Mouse (Mus musculus) forelimb bud, embryonic 11.5 days (tissue): ENCODE results near the gene Castor2.

Source experiments
- DNase-seq: peaks from one replicate; pipeline ENCODE4 v3.0.0-alpha.2; 2012; ENCODE audit warnings: low read depth, low spot score

The Castor2 gene

DNA sequence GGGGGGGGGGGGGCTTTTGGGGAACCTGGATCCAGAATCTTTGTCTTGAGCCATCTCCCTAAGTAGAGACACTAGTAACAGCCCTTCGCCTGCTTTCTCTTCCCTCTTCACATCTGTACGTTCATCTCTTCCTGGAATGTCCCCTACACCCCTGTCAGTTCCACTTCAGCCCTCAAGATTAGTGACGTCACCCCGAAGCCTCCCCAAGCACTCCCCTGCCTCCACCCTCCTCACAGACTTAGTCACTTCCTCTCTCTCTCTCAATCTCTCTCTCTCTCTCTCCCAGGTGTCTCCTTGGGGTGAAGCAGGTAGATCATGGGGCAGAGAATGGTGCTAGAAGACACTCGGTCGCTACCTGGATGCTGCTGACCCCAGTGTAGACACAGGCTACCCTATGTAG lies 3.2 kb downstream of the Castor2 start:
- no peak for DNase-seq

GRCm38 (mm10) chr5:134105829-134106228 lies 6.3 kb downstream of the Castor2 start:
- no peak for DNase-seq

- DNase-seq, result no peak
Measured at GRCm38 (mm10) chr5:134114981-134115380, 15.5 kb downstream of the Castor2 start.

GRCm38 (mm10) chr5:134115639-134116259 lies 16.2 kb downstream of the Castor2 start:
- no peak for DNase-seq

DNA sequence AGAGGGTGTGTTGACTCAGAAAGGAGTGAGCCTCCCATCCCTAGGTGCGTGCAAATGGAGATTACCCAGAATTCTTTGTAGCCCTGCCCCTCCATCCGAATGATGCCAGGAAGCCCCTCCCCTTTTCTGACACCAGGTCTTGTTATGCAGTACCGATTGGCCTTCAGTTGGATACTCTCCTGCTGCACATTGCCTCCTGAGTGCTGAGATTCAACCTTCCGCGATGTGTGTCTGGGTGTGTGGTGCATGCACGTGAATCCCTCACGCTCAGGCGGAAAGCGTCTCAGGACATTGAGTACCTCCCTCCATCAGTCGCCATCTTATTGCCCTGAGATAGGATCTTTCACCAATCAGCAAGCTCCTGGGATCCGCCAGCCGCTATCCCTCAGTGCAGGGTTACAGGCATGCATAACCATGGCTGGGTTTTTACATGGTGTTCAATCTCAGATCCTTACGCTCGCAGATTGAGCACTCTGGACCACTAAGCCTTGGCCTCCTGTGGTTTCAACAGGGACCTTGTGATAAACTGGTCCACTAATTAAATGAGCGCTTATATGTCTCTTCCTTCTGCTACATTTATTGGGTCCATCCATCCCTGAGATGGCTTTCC lies 19.4 kb downstream of the Castor2 start:
- no peak for DNase-seq

DNA sequence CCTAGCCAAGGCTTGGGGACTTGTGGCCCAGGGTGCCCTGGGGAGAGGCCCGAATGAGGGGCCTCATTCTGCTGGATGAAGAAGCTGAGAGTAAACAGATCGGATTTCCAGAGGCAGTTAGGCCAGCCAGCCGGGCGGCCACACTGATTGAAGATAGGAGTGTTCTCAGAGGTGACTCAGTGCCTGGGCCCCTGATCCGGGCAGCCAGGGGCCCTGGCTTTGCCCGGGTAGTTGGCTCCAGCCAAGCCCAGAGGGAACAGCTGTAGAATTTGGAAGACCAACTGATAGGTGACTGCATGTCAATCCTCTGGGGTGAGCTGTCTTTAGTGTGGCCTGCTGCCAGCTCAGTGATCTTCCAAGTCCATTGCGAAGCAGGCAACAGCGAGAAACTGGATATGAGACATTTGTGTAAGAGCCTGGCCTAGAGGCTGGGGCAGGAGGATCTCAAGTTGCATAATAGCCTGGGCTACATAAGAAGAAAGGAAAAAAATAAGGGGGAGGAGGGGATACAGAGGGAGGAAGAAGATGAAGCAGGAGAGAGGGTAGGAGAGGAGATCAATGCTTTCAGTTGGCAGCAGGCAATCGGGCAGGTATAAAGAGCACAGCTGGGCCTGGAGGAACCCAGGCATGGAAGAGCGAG lies 20.1 kb downstream of the Castor2 start:
- no peak for DNase-seq

- no peak for DNase-seq
Measured at GRCm38 (mm10) chr5:134120135-134120534, 20.6 kb downstream of the Castor2 start.

DNA sequence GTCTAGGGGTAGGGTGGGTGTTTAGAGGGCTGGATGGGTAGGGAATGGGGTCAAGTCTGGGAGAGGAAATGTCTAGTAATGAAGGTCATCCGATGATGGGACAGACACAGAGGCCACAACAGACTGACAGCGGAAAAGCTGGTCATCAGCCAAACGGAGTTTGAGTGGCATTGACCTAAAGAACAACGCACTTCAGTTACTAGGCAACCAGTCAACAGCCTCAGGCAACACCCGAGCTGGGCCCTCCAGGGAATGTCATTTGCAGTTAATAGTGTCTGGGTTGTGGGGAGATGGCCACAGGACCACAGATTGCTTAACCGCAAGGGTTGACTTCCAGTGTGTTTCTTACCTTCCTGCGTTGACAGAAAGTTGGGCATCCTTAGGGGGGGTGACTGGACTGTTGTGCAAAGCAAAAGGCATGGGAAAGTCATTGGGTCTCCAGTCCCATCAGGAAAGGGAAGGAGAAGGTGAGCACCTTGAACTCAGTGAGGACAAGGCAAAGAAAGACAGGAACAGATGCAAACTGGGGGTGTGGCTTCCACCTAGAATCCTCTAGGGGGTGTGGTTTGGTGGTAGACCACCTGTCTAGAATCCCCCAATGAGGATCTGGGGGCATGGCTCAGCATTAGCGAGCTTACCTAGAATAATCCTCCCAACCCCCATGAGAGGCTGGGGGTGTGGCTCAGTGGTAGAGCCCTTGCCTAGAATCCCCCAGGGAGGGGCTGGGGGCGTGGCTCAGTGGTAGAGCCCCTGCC lies 21.8 kb downstream of the Castor2 start:
- no peak for DNase-seq

- no peak for DNase-seq
Measured at GRCm38 (mm10) chr5:134121893-134122259, 22.4 kb downstream of the Castor2 start.

GRCm38 (mm10) chr5:134123846-134124245 lies 24.3 kb downstream of the Castor2 start:
- DNase-seq, result no peak

DNA sequence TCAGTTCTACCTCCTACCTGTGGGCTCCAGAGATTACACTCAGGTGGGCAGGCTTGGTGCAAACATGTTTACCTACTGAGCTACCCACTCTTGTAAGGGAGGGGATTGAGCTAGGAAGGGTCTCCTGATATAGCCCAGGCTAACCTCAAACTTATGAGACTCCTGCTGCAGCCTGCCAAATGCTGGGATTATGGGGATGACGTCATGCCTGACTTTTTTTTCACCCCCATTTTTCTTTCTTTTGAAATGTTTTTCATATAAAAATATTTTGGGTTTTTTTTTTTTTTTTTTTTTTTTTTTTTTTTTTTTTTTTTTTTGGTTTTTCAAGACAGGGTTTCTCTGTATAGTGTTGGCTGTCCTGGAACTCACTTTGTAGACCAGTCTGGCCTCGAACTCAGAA lies 26.7 kb downstream of the Castor2 start:
- DNase-seq, result no peak

DNA sequence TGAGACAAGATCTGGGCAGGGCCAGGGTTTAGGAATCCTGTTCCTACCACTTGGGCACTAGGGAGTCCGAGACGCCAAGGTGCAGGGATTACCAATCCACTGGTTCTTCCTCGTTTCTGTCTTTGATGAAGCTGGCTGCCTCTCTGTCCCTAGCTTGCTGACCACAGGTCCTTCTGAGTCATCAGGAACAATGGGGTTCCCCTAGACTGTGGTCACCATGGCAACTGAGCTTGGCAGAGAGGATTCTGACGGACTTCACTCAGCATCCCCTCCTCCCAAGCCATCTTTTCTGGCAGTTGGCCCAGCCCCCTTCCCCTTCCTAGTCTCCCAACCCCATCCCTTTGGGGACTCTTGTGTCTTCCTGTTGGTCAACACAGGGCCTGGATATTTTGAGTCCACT lies 32.1 kb downstream of the Castor2 start:
- no peak for DNase-seq

GRCm38 (mm10) chr5:134136022-134136421 lies 36.5 kb downstream of the Castor2 start:
- DNase-seq, result no peak

DNA sequence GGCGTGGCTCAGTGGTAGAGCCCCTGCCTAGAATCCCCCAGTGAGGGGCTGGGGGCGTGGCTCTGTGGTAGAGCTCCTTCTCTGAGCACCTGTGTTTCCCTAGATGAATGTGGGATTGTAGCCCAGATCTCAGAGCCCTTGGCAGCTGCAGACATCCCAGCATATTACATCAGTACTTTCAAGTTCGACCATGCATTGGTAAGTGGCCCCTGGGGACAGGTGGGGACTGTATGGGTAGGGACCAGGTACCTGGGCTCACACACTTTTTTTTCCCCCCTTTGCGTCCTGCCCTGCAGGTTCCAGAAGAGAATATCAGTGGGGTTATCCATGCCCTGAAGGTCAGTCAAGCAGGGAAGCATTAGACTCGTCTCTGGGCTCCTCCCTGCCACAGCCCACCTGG lies 38.4 kb downstream of the Castor2 start:
- no peak for DNase-seq

GRCm38 (mm10) chr5:134139429-134139828 lies 39.9 kb downstream of the Castor2 start:
- no peak for DNase-seq

DNA sequence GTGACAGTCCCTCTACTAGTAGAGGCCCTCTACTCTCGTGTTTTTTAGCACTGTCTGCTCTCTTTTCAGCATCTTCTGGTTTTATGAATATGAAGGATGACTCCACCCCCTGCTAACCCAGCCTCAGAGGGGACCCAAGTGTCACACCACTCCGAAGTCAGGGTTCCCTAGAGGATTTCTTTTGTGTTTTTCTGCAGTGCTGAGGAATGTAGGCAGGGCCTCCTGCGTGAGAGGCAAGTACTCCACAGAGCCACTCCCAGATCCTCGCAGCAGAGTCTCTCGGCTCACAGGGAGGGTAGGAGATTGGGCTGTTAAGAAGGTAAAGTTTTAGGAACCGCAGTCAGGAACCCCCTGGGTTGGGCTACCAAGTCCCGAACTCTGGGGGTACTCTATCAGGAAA lies 41.7 kb downstream of the Castor2 start:
- no peak for DNase-seq

DNA sequence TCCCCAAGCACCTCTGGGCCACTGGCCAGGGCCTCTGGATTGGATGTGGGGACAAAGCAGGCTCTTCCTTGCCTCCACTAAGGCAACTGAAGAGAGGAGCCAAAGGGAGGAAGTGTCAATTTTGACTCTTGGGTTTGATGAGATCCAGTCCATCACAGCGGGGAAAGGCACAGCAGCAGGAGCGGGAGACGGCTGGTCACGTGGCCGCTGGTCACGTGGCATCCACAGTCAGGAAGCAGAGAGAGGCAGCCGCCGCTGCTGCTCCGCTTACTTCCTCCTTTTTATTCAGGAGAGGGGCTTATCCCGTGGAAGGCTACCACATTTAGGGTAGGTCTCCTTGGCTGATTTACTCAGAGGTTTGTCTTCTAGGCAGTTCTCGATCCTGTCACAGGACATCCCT lies 42.9 kb downstream of the Castor2 start:
- no peak for DNase-seq

DNA sequence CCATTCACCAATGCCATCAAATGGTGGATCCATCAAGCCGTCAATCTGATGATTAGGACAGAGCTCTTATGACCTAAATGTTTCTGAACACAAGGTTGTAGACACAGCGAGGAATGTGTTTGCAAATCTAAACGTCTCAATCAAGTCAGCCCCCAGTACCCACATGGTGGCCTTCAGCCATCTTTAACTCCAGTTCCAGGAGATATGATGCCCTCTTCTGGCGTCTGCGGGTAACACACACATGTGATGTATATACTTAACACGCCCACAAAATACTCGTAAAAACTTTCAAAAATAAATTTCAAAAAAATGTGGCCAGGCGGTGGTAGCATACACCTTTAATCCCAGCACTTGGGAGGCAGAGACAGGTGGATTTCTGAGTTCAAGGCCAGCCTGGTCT lies 45.5 kb downstream of the Castor2 start:
- no peak for DNase-seq

- DNase-seq, result no peak
Measured at GRCm38 (mm10) chr5:134147194-134147753, 47.8 kb downstream of the Castor2 start.

DNA sequence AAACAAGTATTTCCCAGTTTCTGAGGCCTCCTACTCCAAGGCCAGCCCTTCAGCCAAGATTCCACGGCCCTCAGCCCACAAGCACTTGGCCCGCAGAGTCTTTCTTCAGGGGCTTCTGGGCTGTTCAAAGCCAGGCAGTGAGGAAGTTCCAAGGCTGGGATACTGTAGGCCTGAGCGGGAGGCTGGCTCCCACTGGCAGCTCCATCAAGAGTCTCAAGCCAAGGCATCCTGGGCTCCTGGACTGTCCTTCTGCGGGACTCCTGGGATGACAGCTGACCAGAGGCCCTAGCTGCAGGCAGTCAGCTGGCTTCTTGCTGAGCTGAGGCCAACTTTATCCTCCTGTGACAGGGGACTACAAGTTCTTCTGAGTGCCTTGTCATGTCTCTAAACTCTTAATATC lies 48.6 kb downstream of the Castor2 start:
- DNase-seq, result no peak

- no peak for DNase-seq
Measured at GRCm38 (mm10) chr5:134151895-134152294, 52.4 kb downstream of the Castor2 start.

- DNase-seq, result no peak
Measured at GRCm38 (mm10) chr5:134155916-134156466, 56.5 kb downstream of the Castor2 start.
